Mouse (Mus musculus) megakaryocyte, embryonic 14.5 days (primary cell): Measurements from ENCODE around the gene Hspb8.

Experiments
- FLI1 ChIP-seq: IDR thresholded peaks from 2 replicates; pipeline ENCODE4 v1.6.1; 2012; ENCODE audit warnings: low read length, inconsistent platforms, mixed read lengths
- GATA1 ChIP-seq: IDR thresholded peaks from 3 replicates; pipeline ENCODE4 v1.6.1; 2012; ENCODE audit warnings: mixed read lengths, low read length, inconsistent platforms, borderline replicate concordance

DNA sequence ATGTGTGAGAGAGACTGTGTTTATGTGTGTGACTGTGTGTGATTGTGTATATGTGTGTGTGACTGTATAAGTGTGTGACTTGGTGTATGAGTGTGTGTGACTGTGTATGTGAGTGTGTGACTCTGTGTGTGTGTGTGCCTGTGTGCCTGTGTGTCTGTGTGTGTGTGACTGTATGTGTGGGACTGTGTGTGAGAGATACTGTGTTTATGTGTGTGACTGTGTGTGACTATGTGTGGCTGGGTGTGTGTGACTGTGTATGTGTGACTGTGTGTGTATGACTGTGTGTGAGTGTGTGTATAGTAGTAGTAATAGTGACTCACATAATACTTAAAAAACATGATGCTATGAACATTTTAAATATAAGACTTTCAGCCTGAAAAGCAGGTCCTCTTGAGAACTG is 13.5 kb upstream of the Hspb8 start:
- TF ChIP-seq GATA1 (no peak), FLI1 (no peak)
